Mouse (Mus musculus) neural tube, embryonic 13.5 days (tissue): ENCODE data around the gene Gprc5a. TPM values are rescaled to one million over a fixed set of nuclear protein-coding genes. Genes with fewer than 3 reads are reported as not detected.
A peak's percentile ranks its signal among the peaks of the same experiment; 100 is the strongest.

Experiments used
- ATAC-seq: fragments of 200-750 bp; cut with Nextera tagmentation; 2 replicates; pipeline ENCODE4 v1.8.0; 2017; ENCODE audit warnings: low read depth, mild to moderate bottlenecking, moderate TSS enrichment, moderate library complexity
- H3K27ac ChIP-seq: fragments of 300-500 bp; sonication (generic); replicated peaks from 2 replicates; pipeline ENCODE4 v1.5.1; 2015; ENCODE audit warnings: moderate library complexity, mild to moderate bottlenecking, inconsistent platforms
- H3K27me3 ChIP-seq: fragments of 300-500 bp; sonication (generic); 2 replicates; pipeline ENCODE4 v1.6.1; 2015; ENCODE audit warnings: mild to moderate bottlenecking, inconsistent platforms
- H3K36me3 ChIP-seq: fragments of 300-500 bp; sonication (generic); 2 replicates; pipeline ENCODE4 v1.6.1; 2015; ENCODE audit warnings: mild to moderate bottlenecking, inconsistent platforms
- H3K4me1 ChIP-seq: fragments of 300-500 bp; sonication (generic); replicated peaks from 2 replicates; pipeline ENCODE4 v1.6.1; 2015; ENCODE audit warnings: inconsistent platforms
- H3K4me2 ChIP-seq: fragments of 300-500 bp; sonication (generic); 2 replicates; pipeline ENCODE4 v1.6.1; 2015; ENCODE audit warnings: inconsistent platforms, mild to moderate bottlenecking, moderate library complexity
- H3K4me3 ChIP-seq: fragments of 300-500 bp; sonication (generic); 2 replicates; pipeline ENCODE4 v1.5.1; 2015; ENCODE audit warnings: mild to moderate bottlenecking, inconsistent platforms
- H3K9ac ChIP-seq: fragments of 300-500 bp; sonication (generic); 2 replicates; pipeline ENCODE4 v1.6.1; 2015; ENCODE audit warnings: moderate library complexity, mild to moderate bottlenecking, inconsistent platforms
- H3K9me3 ChIP-seq: fragments of 300-500 bp; sonication (generic); 2 replicates; pipeline ENCODE4 v1.6.1; 2016; ENCODE audit warnings: inconsistent platforms
- WGBS: fragments of 180-500 bp; shearing (Covaris S2); methylation state at CpG from one replicate; pipeline ENCODE4 v1.1.7; 2015; 5-methylcytosine and 5-hydroxymethylcytosine counted together
- polyA plus RNA-seq: library from polyadenylated mRNA; unstranded; fragments of >200 nt; fragmentation: Nextera tagmentation; extraction: Ambion mirVana; gene quantifications from 2 replicates; pipeline ENCODE4 v1.2.1, GENCODE M21; 2015

Gene Gprc5a
- polyA plus RNA-seq, 1 experiment from 2014 or later: 2.0 TPM

DNA sequence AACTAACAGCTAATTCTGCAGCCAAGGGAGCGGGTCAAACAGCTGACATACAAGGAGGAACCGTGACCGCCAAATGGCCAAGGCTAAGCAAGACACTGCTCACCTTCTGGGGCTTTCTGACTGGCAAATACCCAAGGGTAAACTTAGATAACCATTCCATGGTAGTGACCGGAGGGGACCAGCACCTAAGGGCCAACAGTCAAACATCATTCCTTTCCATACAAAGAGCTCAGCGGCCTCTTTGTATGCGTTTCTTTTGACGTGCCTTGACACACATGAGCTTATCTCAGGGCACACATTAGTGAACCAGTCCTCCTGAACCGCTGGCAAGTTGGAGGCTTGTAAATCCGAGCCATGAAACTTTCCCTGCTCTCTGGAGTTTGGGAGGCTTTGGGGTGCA lies 18.2 kb upstream of the Gprc5a start:
- no peaks in the 10 kb centered on the region for H3K27me3 ChIP-seq
- no peaks in the 10 kb centered on the region for H3K4me1 ChIP-seq
- no peak overlapping the region for H3K27ac ChIP-seq
- ATAC-seq: no peak
- H3K36me3 ChIP-seq: no peaks in the 10 kb centered on the region
- H3K9ac ChIP-seq: no peak overlapping the region
- WGBS: 74% methylated on average over 9 of the region's 9 CpGs
- H3K4me3 ChIP-seq: no peak overlapping the region
- no peaks in the 10 kb centered on the region for H3K9me3 ChIP-seq
- H3K4me2 ChIP-seq: no peak overlapping the region

DNA sequence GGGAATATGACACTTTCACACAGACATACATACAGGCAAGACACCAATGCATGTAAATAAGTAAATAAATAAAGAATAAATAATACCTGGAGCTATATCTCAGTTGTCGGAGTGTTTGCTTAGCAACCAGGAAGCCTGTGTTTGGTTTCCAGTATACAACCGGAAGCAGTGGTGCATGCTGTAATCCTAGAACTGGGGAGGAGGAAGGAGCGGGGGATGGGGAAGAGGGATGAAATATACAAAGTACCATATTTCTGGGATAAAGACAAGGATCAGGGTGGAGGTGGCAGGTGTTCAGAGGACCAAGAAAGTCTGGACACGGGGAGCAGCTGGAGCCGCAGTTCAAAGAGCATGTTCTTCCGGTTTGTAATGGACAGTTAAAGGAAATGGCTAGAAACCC lies 16.9 kb upstream of the Gprc5a start:
- 85% methylated on average over 6 of the region's 6 CpGs for WGBS
- H3K27me3 ChIP-seq: no peaks in the 10 kb centered on the region
- H3K4me2 ChIP-seq: no peak overlapping the region
- no peaks in the 10 kb centered on the region for H3K36me3 ChIP-seq
- H3K4me3 ChIP-seq: no peak overlapping the region
- no peak overlapping the region for H3K9ac ChIP-seq
- no peaks in the 10 kb centered on the region for H3K9me3 ChIP-seq
- H3K4me1 ChIP-seq: no peaks in the 10 kb centered on the region
- no peak for ATAC-seq
- no peak overlapping the region for H3K27ac ChIP-seq

DNA sequence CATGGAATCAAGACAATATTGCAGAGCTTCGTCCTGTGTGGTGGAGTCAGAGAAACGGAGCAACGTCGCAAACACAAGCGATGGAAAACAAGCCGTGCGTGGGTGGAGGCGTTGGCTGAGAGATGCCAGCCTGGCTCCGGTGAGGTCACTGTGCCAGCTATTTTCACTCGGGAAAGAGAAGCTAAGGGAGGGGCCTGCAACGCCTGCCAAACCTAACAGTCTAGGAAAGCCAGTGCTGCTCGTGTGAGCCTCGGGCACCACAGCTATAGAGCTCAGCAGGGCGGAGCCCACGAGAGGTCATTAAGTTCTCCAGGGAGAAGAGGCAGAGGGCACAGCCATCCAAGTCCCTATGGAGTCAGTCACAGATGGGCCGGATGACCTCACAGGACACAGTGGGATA lies 16.5 kb upstream of the Gprc5a start:
- 74% methylated on average over 16 of the region's 16 CpGs for WGBS
- ATAC-seq: no peak
- Histone ChIP-seq H3K4me1 (no peaks in the 10 kb centered on the region), H3K4me2 (no peak overlapping the region), H3K36me3 (no peaks in the 10 kb centered on the region), H3K27ac (no peak overlapping the region), H3K27me3 (no peaks in the 10 kb centered on the region), H3K9ac (no peak overlapping the region), H3K9me3 (no peaks in the 10 kb centered on the region), H3K4me3 (no peak overlapping the region)

DNA sequence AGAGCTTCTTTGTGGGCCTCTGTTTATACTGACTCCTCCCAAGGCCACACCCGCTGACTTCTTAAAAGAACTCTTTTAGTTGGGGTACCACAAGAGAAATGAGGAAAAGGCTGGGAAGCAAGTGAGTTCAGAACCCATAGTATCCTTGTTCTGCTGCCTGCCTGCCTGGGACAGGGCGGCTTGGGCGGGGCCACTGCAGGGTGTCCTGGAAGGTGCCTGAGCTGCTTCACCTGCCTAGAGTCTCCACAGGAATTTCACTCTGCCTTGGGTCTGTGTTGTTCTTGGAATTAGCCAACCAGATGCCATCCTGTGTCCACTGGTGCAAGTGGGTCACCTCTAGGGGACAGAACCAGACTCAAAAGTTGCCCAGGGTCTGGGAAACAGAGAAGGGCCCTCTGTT lies 11.7 kb upstream of the Gprc5a start:
- 73% methylated on average over 3 of the region's 3 CpGs for WGBS
- no peak overlapping the region for H3K27ac ChIP-seq
- no peaks in the 10 kb centered on the region; the same call in 1 of the 2 replicates for H3K4me1 ChIP-seq
- no peak overlapping the region for H3K4me2 ChIP-seq
- H3K9me3 ChIP-seq: no peaks in the 10 kb centered on the region
- no peak for ATAC-seq
- H3K27me3 ChIP-seq: no peaks in the 10 kb centered on the region
- H3K4me3 ChIP-seq: no peak overlapping the region
- no peaks in the 10 kb centered on the region for H3K36me3 ChIP-seq
- no peak overlapping the region for H3K9ac ChIP-seq

DNA sequence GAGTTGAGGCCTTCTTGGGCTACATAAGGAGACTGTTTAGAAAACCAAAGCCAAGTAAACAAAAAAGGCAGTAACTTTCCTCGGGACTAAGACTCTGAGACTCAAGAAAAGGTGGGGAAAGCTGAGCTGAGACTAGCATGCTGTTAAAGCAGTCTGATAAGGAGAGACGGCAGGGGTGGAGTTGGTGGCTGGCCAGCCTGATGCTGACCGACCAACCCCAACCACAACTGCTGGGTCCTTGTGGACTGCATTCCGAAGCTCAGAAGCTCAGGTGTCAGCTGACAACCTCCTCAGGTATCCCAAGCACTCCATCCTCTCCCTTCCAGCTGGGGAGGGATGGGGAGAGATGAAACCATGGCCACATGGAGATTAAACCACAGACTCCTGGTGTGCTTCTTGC lies 9.6 kb upstream of the Gprc5a start:
- Histone ChIP-seq H3K27ac (no peak overlapping the region), H3K4me3 (no peak overlapping the region), H3K36me3 (no peaks in the 10 kb centered on the region), H3K9me3 (no peaks in the 10 kb centered on the region), H3K4me2 (no peak overlapping the region), H3K9ac (no peak overlapping the region), H3K27me3 (no peaks in the 10 kb centered on the region), H3K4me1 (no peaks in the 10 kb centered on the region; the same call in 1 of the 2 replicates)
- ATAC-seq: no peak
- WGBS: 70% methylated on average over 4 of the region's 4 CpGs

DNA sequence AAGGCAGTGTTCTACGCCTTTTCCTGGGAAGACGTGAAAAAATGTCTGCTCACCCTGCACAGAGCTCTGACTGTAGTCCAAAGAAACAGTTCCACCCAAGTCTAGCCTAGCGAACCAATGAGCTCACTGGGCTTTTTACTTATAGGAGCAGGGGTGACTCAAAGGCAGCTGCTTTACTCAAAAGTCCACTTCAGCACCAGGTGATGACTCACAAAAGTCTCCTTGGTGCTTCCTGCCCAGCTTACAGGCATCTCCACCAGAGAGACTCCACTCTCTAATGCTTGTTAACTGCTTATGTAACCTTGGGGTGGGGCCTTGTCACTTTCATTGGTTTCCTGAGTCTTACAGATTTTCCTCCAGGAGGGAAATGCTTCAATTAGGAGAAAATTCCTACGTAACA lies 4.7 kb upstream of the Gprc5a start:
- H3K27me3 ChIP-seq: peaks cover 6% of the 10 kb centered on the region
- H3K9me3 ChIP-seq: no peaks in the 10 kb centered on the region
- H3K9ac ChIP-seq: no peak overlapping the region
- ATAC-seq: no peak
- no peak overlapping the region for H3K4me3 ChIP-seq
- H3K36me3 ChIP-seq: no peaks in the 10 kb centered on the region
- H3K4me1 ChIP-seq: peaks cover 7% of the 10 kb centered on the region
- no peak overlapping the region for H3K27ac ChIP-seq
- 95% methylated on average over 4 of the region's 4 CpGs for WGBS
- no peak overlapping the region for H3K4me2 ChIP-seq

DNA sequence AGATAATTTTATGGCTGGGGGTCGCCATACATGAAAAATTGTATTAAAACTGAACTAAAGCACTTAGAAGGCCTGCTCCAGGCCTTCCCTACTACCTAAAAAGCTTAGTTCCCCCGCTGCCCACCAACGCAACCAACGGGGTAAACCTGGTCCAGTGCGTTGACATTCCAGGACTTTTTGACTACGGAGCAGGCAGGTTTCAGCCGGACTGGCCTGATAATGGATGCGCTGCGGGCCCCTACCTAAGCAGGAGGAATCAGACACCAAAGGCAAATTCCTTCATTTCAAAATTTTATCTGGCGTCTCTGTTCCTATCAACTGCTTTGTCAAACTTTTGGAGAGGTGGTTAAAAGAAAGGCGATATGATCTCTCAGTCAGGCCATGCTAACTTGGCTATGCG lies 830 bp upstream of the Gprc5a start:
- Histone ChIP-seq H3K9ac (no peak overlapping the region), H3K27ac (no peak overlapping the region), H3K4me1 (peaks cover 20% of the 10 kb centered on the region), H3K4me2 (0 out of 2 replicates have a peak overlapping the region, but pooled peaks have one; percentile 73), H3K4me3 (no peak overlapping the region), H3K36me3 (no peaks in the 10 kb centered on the region), H3K27me3 (peaks cover 13% of the 10 kb centered on the region), H3K9me3 (no peaks in the 10 kb centered on the region)
- no peak for ATAC-seq
- WGBS: 67% methylated on average over 12 of the region's 12 CpGs

DNA sequence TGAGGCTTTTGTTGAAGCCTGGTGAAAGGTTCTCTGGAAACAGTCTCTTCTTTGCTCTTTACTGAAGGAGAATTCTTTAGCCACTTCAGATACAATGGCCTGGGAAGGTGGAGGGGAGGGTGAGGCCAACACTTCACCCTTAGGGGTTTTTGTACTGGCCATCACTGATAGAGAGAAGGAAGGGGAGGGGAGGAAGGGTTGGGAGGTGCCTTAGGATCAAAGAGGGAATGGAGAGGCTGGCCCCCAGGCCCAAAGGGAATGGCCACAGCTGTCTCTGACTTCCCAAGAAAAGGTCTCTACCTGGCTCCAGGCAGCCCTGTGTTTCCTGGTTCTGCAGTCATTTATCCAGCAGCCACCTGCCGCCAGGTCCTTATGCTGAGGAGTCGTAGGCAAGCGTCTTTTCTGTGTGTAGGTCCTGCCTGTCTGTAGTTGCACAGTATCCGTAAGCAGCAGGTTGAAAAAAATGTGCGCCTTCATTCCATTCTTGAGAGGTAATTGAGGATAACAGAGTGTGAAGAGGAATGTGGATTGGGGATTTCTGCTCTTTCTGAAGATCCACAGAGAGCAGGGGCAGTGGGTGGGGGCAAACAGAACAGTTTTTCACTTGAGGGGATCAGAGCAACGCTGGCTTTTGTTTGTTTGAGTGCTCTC lies 1.5 kb downstream of the Gprc5a start:
- ATAC-seq: no peak
- Histone ChIP-seq H3K4me3 (no peak overlapping the region), H3K4me1 (peaks cover 20% of the 10 kb centered on the region), H3K36me3 (no peaks in the 10 kb centered on the region), H3K4me2 (no peak overlapping the region), H3K9ac (no peak overlapping the region), H3K27ac (no peak overlapping the region), H3K27me3 (peaks cover 13% of the 10 kb centered on the region), H3K9me3 (no peaks in the 10 kb centered on the region)
- WGBS: 13% methylated on average over 6 of the region's 6 CpGs

DNA sequence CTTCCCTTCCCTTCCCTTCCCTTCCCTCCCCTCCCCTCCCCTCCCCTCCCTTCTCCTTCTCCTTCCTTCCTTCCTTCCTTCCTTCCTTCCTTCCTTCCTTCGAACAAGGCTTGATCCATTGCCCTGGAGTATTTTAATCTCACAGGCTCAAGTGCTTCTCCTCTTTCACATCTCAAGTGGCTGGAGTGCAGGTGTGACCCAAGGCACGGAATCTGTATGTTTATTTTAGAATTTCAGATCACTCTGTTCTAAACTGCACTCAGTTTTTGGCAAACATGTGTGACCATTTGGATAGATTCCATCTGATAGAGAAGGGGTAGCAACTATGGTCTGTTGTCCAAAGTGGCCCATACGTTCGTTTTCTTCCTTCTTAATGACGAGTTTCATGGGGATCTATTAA lies 2.8 kb downstream of the Gprc5a start:
- H3K4me3 ChIP-seq: no peak overlapping the region
- no peaks in the 10 kb centered on the region for H3K36me3 ChIP-seq
- ATAC-seq: no peak
- peaks cover 13% of the 10 kb centered on the region for H3K27me3 ChIP-seq
- no peak overlapping the region for H3K27ac ChIP-seq
- H3K4me1 ChIP-seq: peaks cover 20% of the 10 kb centered on the region
- H3K4me2 ChIP-seq: no peak overlapping the region
- no peak overlapping the region for H3K9ac ChIP-seq
- 91% methylated on average over 5 of the region's 5 CpGs for WGBS
- no peaks in the 10 kb centered on the region for H3K9me3 ChIP-seq

DNA sequence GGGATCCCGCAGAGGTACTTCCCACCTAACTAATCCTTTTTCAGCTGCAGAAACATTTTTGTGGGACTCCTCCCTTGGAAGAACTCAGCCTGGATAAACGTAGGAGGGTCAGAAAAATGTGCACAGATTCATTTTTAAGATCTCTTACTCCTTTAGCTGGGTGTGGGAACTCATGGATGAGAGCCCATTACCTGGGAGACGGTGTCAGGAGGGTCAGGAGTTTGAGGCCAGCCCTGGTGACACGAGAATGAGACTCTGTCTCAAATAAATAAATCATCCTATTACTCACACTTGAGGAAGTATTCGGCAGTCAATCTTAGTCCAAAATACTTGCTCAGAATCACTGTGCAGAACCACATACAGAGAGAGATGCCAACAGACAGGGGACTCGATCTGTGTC lies 4.4 kb downstream of the Gprc5a start:
- no peaks in the 10 kb centered on the region for H3K9me3 ChIP-seq
- H3K27ac ChIP-seq: no peak overlapping the region
- no peak overlapping the region for H3K9ac ChIP-seq
- H3K36me3 ChIP-seq: no peaks in the 10 kb centered on the region
- no peak overlapping the region for H3K4me2 ChIP-seq
- H3K4me1 ChIP-seq: peaks cover 20% of the 10 kb centered on the region
- ATAC-seq: no peak
- WGBS: 51% methylated on average over 6 of the region's 6 CpGs
- H3K4me3 ChIP-seq: no peak overlapping the region
- H3K27me3 ChIP-seq: peaks cover 13% of the 10 kb centered on the region

DNA sequence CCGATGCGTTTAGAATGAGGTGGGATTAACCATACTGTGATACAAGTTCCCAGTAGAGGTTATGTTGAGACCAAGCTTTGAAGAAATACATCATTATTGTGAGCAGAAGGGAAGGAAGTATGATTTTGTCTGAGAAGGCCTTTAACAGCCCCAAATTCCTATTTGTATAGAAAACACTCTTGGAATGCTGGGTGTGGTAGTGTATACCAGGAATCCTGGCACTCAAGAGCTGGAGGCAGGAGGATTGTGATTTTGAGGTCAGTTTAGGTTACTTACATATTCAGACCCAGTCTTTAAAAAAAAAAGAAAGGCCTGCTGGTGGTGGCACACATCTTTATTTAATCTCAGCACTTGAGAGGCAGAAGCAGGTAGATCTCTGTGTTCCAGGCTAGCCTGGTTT lies 4.9 kb downstream of the Gprc5a start:
- no peaks in the 10 kb centered on the region for H3K9me3 ChIP-seq
- no peak overlapping the region for H3K27ac ChIP-seq
- H3K4me1 ChIP-seq: peaks cover 16% of the 10 kb centered on the region
- 94% methylated on average over 2 of the region's 2 CpGs for WGBS
- no peak overlapping the region for H3K4me3 ChIP-seq
- H3K36me3 ChIP-seq: no peaks in the 10 kb centered on the region
- no peak for ATAC-seq
- no peak overlapping the region for H3K4me2 ChIP-seq
- no peak overlapping the region for H3K9ac ChIP-seq
- peaks cover 9% of the 10 kb centered on the region for H3K27me3 ChIP-seq

DNA sequence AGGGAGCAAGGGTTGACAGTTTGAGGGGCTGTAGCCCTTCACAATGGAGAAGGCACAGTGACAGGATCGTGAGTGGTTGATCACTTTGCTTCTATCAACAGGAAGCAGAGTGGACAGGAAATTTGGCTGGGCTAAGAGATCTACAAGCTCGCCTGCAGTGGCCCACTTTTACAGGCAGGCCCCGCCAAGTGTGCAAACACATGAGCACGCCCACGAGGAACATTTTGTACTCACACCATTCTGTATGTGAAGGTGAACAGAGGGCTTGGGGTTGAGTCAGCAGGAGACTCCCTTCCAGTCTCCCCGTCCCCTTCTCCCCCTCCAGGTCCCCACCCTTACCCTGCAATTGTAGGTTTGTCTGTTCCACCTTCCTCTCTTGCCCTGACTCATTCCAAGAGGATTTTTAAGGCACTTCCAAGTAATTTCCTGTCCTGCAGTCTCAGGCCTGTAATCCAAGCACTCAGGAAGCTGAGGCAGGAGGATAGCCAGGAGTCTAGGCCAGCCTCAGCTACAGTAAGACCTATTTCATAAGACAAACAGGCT lies 9.0 kb downstream of the Gprc5a start:
- WGBS: 77% methylated on average over 6 of the region's 6 CpGs
- Histone ChIP-seq H3K27ac (no peak overlapping the region), H3K4me3 (no peak overlapping the region), H3K36me3 (no peaks in the 10 kb centered on the region), H3K9me3 (no peaks in the 10 kb centered on the region), H3K27me3 (no peaks in the 10 kb centered on the region), H3K9ac (no peak overlapping the region), H3K4me1 (no peaks in the 10 kb centered on the region), H3K4me2 (no peak overlapping the region)
- ATAC-seq: no peak

DNA sequence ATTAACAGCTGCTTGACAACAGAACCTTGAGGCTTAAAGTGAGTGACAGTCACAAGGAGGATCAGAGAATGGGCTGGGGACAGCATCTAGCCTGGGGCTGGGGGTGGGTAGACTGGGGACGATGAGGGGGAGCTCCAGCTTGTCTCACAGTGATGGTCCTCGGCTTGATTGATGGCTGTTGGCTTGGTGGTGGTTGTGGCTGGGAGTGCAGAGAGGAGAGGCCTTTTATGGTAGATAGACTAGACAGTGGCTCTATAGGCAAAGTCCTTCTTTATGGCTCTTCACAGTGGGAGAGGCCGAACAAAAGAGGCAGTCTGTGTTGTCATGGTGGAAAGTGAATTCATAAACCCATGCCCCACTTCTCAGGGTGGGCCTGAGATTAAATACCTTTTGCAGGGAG lies 10.8 kb downstream of the Gprc5a start:
- ATAC-seq: no peak
- no peak overlapping the region for H3K4me2 ChIP-seq
- H3K9me3 ChIP-seq: no peaks in the 10 kb centered on the region
- H3K27ac ChIP-seq: no peak overlapping the region
- no peak overlapping the region for H3K9ac ChIP-seq
- H3K4me1 ChIP-seq: no peaks in the 10 kb centered on the region
- no peaks in the 10 kb centered on the region for H3K27me3 ChIP-seq
- no peaks in the 10 kb centered on the region for H3K36me3 ChIP-seq
- WGBS: 9% methylated on average over 3 of the region's 3 CpGs
- H3K4me3 ChIP-seq: no peak overlapping the region
